Mouse (Mus musculus): ENCODE data around the gene Atp8a1.

Atp8a1 gene

DNA sequence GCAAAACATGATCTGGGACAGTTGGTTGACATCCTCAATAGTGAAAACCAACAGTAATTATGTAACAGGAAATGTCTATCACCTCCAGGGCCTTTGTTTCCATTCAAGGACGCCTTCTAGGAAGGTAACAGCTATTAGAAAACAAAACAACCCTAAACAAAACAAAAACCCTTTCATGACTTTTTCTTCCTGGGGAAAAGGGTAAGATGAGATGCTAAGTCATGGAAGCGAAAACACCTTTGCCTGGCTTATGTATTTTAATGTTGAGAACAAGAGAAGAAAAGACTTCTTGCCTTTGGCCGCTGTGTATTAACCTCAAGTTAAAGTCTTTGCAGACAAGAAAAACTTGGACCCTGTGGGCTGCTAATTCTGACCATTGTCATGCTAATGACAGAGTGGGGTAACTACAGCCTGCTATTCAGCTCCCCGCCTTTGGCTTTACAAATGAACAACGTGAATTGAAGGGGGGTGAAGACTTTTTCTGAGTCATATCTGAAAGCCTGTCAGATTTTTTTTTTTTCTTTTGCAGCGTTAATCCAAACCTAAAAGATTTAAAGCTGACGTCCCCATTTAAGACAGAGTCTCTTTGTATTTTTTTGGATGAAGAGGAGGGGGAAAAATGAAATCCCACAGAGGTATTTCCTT, 214.0 kb downstream of the Atp8a1 start:
- no peak for DNase-seq (ENCODE audit: low spot score in 2 of 2)

DNA sequence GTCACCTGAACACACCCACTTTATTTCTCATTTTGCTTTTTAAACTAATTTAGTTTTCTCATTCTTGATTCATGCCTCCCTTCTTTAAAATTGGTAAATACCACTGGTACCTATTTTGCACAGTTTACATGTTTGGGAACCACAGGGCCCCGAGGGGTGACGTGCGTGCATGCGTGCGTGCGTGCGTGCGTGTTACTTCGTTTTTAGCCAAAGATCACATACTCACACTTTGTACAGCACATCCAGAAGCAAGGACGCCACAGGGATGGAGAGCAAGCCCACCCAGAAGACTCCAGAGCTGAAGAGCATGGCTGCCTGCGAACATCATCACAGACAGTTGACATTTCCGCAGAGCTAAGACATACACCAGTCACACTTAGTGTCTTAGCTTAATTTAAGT, 216.0 kb downstream of the Atp8a1 start:
- no peak for DNase-seq (ENCODE audit: low spot score in 2 of 2)

DNA sequence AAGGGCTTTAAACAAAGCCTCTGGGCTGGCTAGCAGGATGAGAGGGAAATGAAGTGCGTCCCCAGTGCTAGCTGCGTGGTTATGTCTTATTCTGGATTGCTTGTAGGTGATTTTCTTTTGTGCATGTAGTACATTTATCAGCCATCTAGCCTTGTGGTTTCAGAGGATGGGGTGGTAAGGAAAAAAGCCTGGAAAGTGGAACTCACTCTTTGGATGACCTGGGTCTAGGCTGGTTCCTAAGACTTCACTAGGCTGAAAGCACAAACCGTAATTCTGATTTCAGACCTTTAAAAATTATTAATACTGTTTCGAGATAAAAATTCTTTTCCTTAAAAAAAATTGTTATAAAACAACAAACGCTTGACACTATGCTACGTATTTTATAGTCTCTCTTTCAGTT, 217.4 kb downstream of the Atp8a1 start:
- DNase-seq (ENCODE audit: low spot score in 2 of 2), result no peak

DNA sequence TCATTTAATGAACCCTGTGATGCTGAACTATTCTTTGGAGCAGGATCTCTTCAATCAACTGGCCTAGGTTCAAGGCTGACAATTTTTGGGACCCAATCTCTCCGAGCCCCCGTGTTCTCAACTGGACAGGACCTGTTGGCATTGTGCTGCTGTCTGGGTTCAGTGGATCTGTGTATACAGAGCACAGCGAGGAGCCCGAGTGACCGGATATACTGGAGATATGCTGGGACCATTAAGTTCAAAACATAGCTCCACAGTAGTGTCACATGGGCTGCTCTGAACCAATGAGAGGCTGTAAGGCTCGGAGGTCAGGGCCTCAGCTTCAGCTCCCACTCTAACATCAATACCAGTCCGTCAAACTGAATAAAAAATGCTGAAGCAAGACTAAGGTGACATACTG, 217.8 kb downstream of the Atp8a1 start:
- no peak for DNase-seq (ENCODE audit: low spot score in 2 of 2)

DNA sequence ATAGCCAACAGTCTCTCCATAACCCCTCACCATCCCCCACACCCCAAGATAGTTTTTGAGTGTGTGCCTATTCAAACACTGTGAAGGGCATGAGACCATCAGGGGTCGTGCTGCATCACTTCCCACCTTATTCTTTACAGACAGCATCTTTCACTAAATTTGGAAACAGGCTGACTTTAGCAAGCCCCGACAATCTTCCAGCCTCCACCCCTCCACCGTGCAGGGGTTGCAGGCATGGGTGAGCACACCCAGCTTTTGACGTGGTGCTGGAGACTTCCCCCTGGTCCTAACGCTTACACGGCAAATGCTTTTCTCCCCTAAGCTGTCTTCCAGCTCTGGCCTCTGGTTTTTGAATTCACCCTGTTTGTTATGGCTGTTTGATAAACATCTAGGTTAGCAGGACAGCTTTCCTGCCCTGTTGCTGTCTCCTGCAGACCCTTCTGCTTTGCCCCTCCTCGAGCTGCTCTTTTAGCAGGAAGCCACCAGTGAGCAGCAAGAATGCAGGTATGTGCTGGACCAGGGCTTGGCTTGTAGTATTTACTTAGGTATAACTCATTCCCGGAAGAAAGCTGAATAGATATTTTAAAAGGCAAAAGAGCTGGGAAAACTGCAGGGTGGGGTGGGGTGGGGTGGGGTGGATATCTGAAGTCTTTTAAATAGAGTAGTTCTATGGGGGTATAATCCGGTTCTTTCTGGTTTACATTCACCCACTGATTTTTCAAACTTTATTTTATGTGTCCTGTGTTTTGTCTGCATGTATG, 218.9 kb downstream of the Atp8a1 start:
- DNase-seq (ENCODE audit: low spot score in 2 of 2), result no peak

DNA sequence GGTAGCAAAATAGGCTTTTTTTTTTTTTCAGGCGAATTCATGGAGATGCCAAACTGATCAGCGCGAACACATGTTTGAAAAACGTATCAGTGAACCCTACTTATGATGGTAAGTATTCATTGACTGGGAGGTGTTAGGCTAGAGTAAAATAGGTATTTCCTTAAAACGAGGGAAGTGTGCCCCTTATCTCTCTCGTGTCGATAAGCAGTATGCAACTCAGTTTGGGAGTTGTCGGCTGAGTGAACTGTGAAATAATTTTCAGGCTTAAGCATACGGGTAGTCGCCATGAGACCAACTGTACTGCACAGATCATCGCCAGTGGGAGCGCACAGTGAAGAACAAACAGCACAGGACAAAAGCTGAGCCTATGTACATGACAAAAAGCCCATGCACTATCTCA, 226.0 kb downstream of the Atp8a1 start:
- no peak for DNase-seq (ENCODE audit: low spot score in 2 of 2)

DNA sequence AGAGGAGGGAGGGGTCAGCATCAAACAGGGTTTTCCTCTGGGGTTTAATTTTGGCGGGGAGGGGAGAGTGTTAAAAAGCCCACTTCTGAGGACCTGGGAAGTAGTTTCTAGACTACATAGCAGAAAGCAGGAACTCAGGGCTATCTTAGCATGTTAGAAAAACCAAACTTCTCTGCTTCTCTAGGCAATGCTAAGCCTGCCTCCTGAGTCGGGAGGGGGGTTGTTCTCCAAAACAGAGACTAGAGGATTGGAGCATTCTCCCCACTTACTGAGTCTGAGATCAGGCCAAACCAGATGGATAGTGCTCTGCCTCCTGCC, 237.8 kb downstream of the Atp8a1 start:
- no peak for DNase-seq (ENCODE audit: low spot score in 2 of 2)

DNA sequence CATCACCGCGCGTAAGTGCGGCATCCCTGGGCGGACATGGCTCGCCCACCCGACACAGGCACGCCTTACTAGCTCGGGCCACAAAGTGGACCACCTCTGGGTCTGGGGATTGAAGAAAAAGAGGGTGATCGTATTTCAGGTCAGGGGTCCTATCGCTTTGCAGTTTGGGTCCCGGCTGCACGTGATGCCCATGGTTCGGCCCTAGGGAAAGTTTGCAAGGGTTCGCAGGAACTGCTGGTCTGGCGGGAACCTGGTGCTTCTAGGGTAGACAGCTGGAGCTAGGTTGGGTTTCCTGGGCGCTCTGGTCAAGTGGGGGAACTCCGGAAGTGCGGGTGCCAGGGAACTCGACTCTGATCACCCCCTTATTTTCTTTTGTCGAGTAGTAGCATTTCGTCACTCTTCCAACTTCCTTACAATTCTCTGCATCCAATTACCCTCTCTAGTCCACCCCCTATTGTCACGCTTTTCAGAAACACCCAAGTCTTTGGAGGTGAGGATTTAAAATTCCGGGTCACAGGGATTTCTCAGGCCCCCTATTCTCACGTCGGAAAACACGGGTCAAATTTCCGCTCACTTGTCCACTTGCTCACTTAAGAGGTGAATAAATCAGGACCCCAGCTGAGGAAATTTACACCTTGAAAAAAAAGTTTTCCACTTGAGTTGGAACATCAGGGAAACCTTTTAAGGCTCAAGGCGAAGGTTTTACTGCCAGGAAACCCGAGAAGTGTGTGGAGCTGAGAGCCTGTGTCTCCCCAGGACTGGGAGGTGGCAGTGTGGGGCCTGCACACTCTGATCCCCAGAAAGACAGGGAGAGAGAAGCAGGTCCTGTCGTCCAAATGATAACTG, 238.3 kb downstream of the Atp8a1 start:
- DNase-seq (ENCODE audit: low spot score in 2 of 2), result no peak

DNA sequence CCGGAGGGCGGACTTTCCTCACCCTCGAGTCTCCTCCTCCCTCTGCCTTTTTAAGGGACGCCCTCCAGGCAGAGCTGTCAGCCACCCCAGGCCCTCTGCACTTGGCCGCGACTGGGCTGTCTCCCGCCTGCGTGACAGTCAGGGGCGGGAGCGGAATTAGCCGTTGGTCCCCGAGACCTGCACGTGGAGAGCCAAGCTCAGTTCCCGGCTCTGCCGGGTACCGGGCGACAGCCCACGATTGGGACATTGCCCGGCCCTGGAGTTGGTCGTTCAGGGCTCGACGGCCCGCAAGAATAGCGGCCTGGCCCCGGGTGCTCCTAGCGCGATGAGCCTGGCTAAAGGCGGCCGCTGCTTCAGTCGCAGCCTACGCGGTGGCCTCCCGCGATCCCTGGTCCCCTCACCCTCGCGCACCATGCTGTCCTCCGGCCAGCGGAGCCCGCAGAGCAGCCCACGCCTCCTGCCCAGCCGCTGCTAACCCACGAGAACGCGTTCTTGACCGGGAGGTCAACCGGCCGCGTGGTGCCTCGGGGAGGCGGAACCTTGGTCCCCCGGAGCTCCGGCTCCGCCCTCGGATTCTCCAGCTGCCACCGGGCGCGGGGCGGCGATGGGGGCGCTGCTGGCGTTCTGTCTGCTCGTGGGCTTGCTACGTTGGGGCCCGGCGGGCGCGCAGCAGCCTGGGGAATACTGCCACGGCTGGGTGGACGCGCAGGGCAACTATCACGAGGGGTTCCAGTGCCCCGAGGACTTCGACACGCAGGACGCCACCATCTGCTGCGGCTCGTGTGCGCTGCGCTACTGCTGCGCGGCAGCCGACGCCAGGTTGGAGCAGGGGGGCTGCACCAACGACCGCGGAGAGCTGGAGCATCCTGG, 239.2 kb downstream of the Atp8a1 start, which contains the start of gene Shisa3:
Gene Shisa3 (plus strand): TSS at position 79 of the 870 bp plus-strand sequence.
- DNase-seq (ENCODE audit: low spot score in 2 of 2), result no peak

DNA sequence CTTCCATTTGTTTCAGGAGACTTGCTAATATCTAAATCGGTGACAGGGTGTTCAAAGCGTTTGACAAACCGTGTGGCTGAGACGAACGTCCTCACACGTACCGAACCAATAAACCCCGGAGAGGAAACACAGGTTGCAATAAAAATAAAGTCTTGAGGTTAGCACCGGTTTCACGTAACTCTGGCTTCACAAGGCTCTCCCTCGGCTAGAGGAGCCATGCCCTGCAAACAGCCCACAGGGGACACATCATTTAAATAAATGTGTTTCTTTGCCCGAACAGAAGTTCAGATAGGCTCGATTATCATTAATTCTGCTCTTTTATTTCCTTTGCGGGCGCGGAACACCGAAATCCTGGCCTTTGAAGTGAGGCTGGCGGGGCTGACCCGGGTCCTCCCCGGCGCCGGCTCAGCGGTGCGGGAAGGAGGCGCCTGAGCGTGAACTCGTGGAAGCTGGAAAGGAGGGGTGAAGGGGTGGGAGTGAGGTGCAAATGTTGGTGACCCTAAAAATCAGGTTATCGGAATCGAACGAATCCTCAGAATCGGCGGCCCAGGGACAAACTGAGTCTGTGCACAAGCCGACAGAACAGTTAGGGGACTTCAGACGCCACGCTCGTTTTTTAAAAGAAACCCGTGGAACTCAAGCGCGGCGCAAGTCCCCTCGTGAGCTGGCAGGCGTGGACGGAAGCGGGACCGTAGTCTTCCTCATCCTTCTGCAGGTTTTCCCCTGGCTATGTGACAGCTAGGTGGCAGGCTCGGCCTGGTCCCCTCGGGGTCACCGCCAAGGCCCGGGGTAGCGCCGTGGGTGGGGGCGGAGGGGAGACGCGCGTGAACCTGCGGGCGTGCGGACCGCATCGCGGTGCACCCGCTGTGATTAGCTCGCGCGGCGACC, 240.1 kb downstream of the Atp8a1 start:
- no peak for DNase-seq (ENCODE audit: low spot score in 2 of 2)

DNA sequence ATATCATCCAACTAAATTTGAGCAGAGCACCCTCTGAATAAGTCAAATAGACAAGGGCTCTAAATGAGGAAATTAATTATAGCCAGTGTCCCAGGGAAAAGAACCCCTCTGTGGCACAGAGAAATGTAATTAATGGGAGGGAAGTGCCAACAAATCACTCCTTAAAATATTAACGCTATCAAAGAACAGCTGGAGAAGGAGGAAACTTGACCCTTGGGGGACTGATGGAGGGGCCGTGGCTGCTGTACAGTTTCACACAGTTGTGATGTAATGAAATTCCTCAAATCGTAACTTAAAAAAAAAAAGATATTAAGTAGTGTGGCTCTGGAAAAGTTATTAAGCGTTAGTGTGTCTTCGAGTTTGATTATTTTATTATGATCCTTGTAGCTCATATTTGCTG, 241.3 kb downstream of the Atp8a1 start:
- no peak for DNase-seq (ENCODE audit: low spot score in 2 of 2)

DNA sequence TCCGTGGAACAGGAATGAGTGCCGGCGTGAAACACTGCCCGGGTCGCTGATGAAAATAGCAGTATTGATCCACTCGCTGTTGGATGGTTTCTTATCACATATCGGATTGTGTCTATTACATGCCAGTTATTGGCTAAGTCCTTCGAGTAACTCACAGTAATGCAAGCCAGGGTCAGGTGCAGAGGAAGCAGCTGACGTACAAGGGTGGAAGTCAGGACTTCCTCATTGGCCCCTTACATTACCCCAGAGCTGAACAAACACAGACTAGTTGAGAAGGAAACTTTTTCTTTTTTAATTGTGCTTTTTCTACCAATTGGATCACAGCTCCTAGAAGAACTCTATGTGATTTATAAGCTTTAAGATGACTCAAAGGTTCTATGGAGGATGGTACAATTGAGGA, 247.3 kb downstream of the Atp8a1 start:
- no peak for DNase-seq (ENCODE audit: low spot score in 2 of 2)

DNA sequence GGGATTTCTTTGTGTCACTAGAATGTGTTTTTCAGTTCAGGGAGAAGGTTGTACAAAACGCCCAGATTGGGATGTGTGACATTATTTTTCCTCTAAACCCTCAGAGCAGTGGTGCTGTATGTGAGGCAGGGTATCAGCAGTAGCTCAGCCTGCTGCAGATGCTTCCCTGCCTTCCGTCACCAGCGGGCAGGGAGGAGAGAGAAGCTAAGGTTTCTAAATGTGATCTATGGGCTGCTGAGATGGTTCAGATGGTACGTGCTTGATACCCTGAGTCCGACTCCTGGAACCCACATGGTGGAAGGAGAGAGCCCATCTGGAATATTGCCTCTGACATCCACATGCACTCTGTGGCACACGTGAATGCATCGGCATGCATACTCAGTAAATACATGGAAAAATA, 251.6 kb downstream of the Atp8a1 start:
- DNase-seq (ENCODE audit: low spot score in 2 of 2), result no peak

DNA sequence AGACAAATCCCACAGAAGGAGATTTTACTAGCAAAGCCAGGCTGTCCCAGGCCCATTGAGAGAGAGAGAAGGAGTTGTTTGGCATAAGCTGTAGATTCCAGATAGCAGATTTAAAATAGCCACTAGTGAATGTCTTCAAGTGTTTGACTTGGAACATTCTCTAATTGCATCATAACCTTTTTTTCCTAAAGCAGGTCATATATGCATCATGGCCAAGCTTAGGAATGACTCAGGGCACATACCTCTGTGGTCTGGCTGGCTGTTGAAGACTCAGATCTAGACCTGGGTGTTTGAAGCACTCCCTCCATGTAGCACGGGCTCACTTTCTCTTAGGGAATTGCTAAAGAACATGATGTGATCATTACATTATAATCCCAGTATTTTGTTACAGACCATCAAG, 252.2 kb downstream of the Atp8a1 start:
- DNase-seq (ENCODE audit: low spot score in 2 of 2), result no peak

DNA sequence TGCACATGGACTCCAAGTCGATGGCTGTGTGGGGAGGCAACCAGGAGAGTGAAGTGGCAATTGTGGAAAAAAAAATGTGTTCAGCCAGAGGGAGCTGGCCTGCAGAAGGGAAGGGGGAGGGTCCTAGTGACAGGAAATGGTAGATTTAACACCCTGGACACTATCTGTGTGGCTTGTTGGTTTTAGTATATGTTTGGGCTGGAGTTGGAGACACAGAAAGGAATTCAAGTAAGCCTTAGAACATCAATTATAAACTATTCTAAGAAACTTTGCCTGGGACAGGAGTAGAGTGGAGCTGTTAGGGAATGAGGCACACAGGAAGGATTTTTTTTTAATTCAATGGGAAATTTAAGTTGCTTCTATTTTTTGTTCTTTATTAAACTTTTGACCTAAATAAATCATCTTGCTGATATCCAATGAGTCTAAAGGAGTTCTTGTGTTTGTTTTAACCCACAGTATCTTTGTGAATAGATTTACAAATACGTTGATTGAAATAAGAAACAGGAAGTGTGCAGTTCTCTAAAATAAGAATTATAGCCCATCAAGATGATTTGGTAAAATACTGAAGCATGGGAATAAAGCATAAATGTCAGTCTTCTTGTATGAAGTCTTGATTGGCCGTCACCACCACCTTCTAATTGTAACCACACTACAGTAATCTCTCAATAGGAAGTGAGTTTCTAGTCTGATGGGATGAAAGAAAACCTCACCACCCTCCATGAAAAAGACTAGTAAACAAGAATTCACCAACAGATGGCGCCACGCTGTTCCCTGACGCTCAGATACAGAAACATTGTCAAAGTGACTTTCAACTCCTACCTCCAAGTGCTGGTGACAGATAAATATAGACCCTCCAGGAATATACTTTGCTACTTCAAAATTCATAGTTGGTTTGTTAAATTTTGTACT, 267.3 kb downstream of the Atp8a1 start:
- DNase-seq (ENCODE audit: low spot score in 2 of 2), result no peak

DNA sequence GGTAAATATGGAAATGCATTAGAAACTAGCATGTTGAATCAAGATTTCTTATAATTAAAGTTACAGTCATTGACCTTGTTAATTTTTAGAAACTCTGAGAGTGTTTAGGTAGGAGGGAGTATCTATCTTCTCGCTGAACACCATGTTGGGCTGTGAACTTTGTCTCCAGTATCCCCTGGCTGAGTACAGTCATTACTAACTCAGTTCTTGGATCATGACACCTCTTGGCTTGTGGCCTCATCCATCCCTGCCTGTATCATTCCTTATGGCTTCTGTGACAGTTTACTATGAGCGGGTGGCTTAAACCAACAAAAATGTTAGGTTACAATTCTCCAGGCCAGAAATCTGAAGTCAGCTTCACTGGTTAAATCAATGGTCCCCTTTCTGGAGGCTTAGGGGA, 271.5 kb downstream of the Atp8a1 start:
- DNase-seq (ENCODE audit: low spot score in 2 of 2), result no peak

DNA sequence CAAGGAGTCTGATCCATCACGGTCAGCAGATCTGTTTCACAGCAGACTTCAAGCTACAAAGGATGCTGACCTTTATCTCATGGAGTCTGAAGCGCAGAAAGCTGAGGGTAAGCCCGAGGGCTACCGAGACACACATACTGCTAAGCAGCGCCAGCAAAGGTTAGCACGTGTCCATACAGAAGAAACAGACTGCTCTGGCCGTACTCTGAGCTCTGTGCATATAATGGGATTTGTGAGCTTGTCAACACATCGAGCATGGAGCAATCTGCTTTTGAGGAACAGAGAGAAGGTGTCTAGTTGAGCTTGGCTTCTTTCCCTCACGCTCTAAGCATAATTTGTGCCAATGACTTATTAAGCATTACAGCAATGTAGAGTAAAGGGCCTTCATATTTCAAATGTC, 273.2 kb downstream of the Atp8a1 start:
- no peak for DNase-seq (ENCODE audit: low spot score in 2 of 2)

DNA sequence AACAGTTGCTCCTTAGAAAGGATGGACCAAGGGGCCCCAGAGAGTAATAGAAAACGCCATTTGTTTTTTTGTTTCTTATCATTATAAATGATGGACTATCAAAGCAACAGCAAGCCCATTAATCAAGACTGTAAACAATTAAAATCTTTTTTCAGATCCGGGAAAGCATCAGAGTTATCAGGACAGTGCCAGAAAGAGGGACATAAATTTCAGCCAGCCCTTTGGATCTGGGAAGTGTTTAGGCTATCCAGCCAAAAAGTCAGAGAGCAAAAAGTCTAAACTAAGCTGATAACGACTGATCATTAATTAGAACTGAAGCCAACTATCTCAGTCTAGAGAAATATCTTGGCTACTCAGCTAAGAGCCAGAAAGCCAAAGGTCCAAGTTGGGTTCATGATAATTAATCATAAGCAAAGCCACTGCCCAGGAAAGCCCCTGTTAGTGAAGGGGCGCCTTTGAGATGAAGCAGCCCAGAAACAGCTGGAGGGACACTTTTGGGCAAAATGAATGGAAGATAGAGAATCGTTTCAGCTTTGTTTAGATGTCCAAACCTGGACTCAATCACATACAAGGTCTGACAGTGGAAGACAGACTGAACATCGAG, 274.6 kb downstream of the Atp8a1 start:
- DNase-seq (ENCODE audit: low spot score in 2 of 2), result no peak

Data from spleen, postnatal 14 days (tissue).